Mouse (Mus musculus) bone marrow macrophage, adult 2 months (primary cell): Measurements from ENCODE around the gene Gm20479.

Source experiments
- CTCF ChIP-seq: IDR thresholded peaks from 2 replicates; pipeline ENCODE4 v1.5.1; 2012; ENCODE audit warnings: low read depth, mild to moderate bottlenecking, low read length, moderate library complexity
- POLR2A ChIP-seq: IDR thresholded peaks from 2 replicates; pipeline ENCODE4 v1.6.1; 2012; ENCODE audit warnings: mild to moderate bottlenecking, low read depth, low read length, borderline replicate concordance

GRCm38 (mm10) chr7:27310996-27311535, 46.2 kb downstream of the Gm20479 start:
- TF ChIP-seq POLR2A (no peak), CTCF (no peak)
